Mouse (Mus musculus) left cerebral cortex, adult 11 months (tissue): ENCODE measurements around the gene Ubap1.

ENCODE experiments used
- DNase-seq: peaks from one replicate; pipeline ENCODE4 v3.0.0; 2022; ENCODE audit warnings: low spot score

Ubap1 gene

GRCm38 (mm10) chr4:41416966-41417365 lies 68.2 kb downstream of the Ubap1 start:
- DNase-seq = no peak

- no peak for DNase-seq
Measured at GRCm38 (mm10) chr4:41438931-41439330, 90.1 kb downstream of the Ubap1 start.
